17 mouse cellular contexts compared by ENCODE assay signal in the genomic region with DNA sequence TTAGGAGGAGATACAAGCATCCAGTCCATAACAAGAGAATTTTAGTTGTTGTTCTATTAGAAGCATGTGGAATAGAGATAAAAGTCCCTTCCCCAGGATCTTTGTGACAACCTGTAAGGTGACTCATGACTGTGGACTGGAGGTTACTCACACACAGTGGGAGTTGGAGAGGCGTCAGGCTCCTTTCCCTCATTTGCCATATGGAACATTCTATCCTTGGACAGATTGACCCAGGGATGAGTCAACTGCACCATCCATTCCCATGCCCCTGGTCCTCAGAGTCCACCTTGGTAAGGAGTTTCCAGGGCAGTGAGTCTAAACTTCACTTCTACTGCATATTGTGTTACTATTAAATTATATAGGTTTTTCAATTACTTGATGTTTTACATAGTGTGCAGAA.
DNase-seq lines count a peak whose midpoint lies in the region; ATAC-seq and TF ChIP-seq lines count a peak whose summit lies in the region.
"Had no signal": no experiment of that assay in that cellular context is flagged by ENCODE, and none has a peak within 500 bp of the region (broad histone marks: within the 10 kb centered on the region; RNA-seq: fewer than 3 reads in every experiment).

No protein-coding gene starts in this region.

- intact Hi-C loops in left cerebral cortex, postnatal 36 days (cut with DNase I), result no loop called here

- no peak overlapping the region for H3K27ac ChIP-seq in intestine, postnatal 0 days (ENCODE audit: low read depth, low read length)
- H3K27ac ChIP-seq: embryonic facial prominence, embryonic 10.5 days; forebrain, embryonic 13.5 days; heart, embryonic 10.5 days; hindbrain, embryonic 13.5 days; hindbrain, postnatal 0 days had no signal

- H3K9ac ChIP-seq in intestine, postnatal 0 days (ENCODE audit: low read depth, low read length), result no peak overlapping the region
- H3K9ac ChIP-seq: forebrain, embryonic 13.5 days; hindbrain, embryonic 13.5 days had no signal

- H3K4me3 ChIP-seq in intestine, postnatal 0 days (ENCODE audit: low read depth, low read length), result no peak overlapping the region
- H3K4me3 ChIP-seq: embryonic facial prominence, embryonic 10.5 days; forebrain, embryonic 13.5 days; heart, embryonic 10.5 days; hindbrain, embryonic 13.5 days had no signal

- no peak for TF ChIP-seq CTCF in intestine, postnatal 0 days (IDR thresholded peaks at IDR 0.05; ENCODE audit: low read depth)

- peak; percentile 5 for DNase-seq in right cerebral cortex, adult 18-20 months
- no peak for DNase-seq in right cerebral cortex, postnatal 10 days (ENCODE audit: low spot score in 2 of 2)
- DNase-seq in cerebellum, adult 8-10 months, result peak; percentile 55
- peak; percentile 57 to 70 for DNase-seq in cerebellum, postnatal 14 days
- DNase-seq in left cerebral cortex, postnatal 36 days (ENCODE audit: low spot score in 2 of 2), result no peak
- no peak for DNase-seq in heart, adult 8-10 months (ENCODE audit: low spot score)
- DNase-seq: adrenal gland, postnatal 10 days; gastrocnemius, postnatal 36 days; heart, adult 11 months; heart, postnatal 10 days; kidney, adult 18-20 months had no signal

- 77% methylated on average over 1 of the region's 1 CpGs for WGBS in intestine, postnatal 0 days

- no peaks in the 10 kb centered on the region for H3K27me3 ChIP-seq in intestine, postnatal 0 days (replicated peaks; ENCODE audit: control insufficient read depth, insufficient read depth, low read length)
- H3K27me3 ChIP-seq: forebrain, embryonic 13.5 days; hindbrain, embryonic 13.5 days had no signal

- H3K4me1 ChIP-seq in intestine, postnatal 0 days (replicated peaks; ENCODE audit: control insufficient read depth, insufficient read depth, low read length), result no peaks in the 10 kb centered on the region
- H3K4me1 ChIP-seq: embryonic facial prominence, embryonic 10.5 days; forebrain, embryonic 13.5 days; heart, embryonic 10.5 days; hindbrain, embryonic 13.5 days had no signal

- no peaks in the 10 kb centered on the region for H3K9me3 ChIP-seq in intestine, postnatal 0 days (ENCODE audit: control insufficient read depth)
- H3K9me3 ChIP-seq: embryonic facial prominence, embryonic 10.5 days; forebrain, embryonic 13.5 days; heart, embryonic 10.5 days; hindbrain, embryonic 13.5 days had no signal

- no peaks in the 10 kb centered on the region for H3K36me3 ChIP-seq in intestine, postnatal 0 days (ENCODE audit: control insufficient read depth, insufficient read depth)
- H3K36me3 ChIP-seq: embryonic facial prominence, embryonic 10.5 days; heart, embryonic 10.5 days; hindbrain, embryonic 13.5 days had no signal

- no peak for ATAC-seq in intestine, postnatal 0 days
- ATAC-seq: forebrain, embryonic 13.5 days; hindbrain, postnatal 0 days had no signal

- no peak overlapping the region for H3K4me2 ChIP-seq in intestine, postnatal 0 days (replicated peaks; ENCODE audit: low read depth)
- H3K4me2 ChIP-seq: forebrain, embryonic 13.5 days; hindbrain, embryonic 13.5 days had no signal

Comparison
In these comparisons a context has a peak if more than half of its experiments do, and no peak if none do; other contexts are left out.
1. DNase-seq: peak in right cerebral cortex, adult 18-20 months (single experiment), cerebellum, adult 8-10 months (single experiment) and cerebellum, postnatal 14 days (2 of 2); none in right cerebral cortex, postnatal 10 days (0 of 2), left cerebral cortex, postnatal 36 days (0 of 2) and heart, adult 8-10 months (single experiment).